Mouse (Mus musculus): ENCODE data around the gene 4930402H24Rik.

- TF ChIP-seq TAL1 (conservative IDR thresholded peaks at IDR 0.05; ENCODE audit: low read depth, low read length) (no peak), CTCF (IDR thresholded peaks at IDR 0.05; ENCODE audit: low read depth, low read length) (no peak), POLR2AphosphoS5 (IDR thresholded peaks at IDR 0.05; ENCODE audit: insufficient replicate concordance, low read depth, low read length) (no peak), GATA2 (IDR thresholded peaks at IDR 0.05; ENCODE audit: borderline replicate concordance, low read depth, low read length) (no peak)
Measured at GRCm38 (mm10) chr2:130827410-130827809, 78.8 kb downstream of the 4930402H24Rik start.
